Mouse (Mus musculus) activated CD4-positive, CD25-positive, alpha-beta regulatory T cell, adult 4 months (primary cell): ENCODE data around the gene Skint2. TPM values are rescaled to one million over a fixed set of nuclear protein-coding genes. Genes with fewer than 3 reads are reported as not detected.

Experiments used
- ATAC-seq: one replicate; pipeline ENCODE4 v1.8.0; 2017
- polyA plus RNA-seq, 2 experiments: library from polyadenylated mRNA; unstranded; fragments of 100-300 nt; shearing (Covaris generic); gene quantifications; one replicate each; pipeline ENCODE4 v1.2.1; 2017

The Skint2 gene
- not detected for polyA plus RNA-seq

- no peak for ATAC-seq
Measured at GRCm38 (mm10) chr4:112556894-112557293, at the start of gene Skint2. Skint2 (plus strand) TSS chr4:112557194.

Other genes with a start within 250 kb of the Skint2 start
- gene Skint9, start 123.2 kb upstream of the Skint2 start, polyA plus RNA-seq: not detected
- not detected for gene Skint10, start 217.7 kb downstream of the Skint2 start, polyA plus RNA-seq